Mouse (Mus musculus) testis, adult 2 months (tissue): ENCODE measurements at regions not wholly inside any gene's neighbourhood (a gene's known extent, or its start where the extent isn't known, plus 50 kb on each side); places are given as distances from the start of the nearest gene placed in this dataset.

Source experiments
- H3K27ac ChIP-seq: fragments of 200-500 bp; 2 replicates; pipeline ENCODE4 v1.5.1; 2012; ENCODE audit warnings: low read depth, low read length; ENCODE audit not compliant: control insufficient read depth, insufficient read depth
- H3K27me3 ChIP-seq: fragments of 200-500 bp; 2 replicates; pipeline ENCODE4 v1.6.1; 2012; ENCODE audit warnings: mild to moderate bottlenecking, low read length, moderate library complexity; ENCODE audit not compliant: control insufficient read depth, insufficient read depth
- H3K36me3 ChIP-seq: fragments of 200-500 bp; 2 replicates; pipeline ENCODE4 v1.6.1; 2012; ENCODE audit warnings: mild to moderate bottlenecking, low read length; ENCODE audit not compliant: control insufficient read depth, insufficient read depth
- H3K4me1 ChIP-seq: fragments of 200-500 bp; 2 replicates; pipeline ENCODE4 v1.6.1; 2012; ENCODE audit warnings: low read length; ENCODE audit not compliant: control insufficient read depth, insufficient read depth
- H3K4me3 ChIP-seq: fragments of 200-500 bp; 2 replicates; pipeline ENCODE4 v1.5.1; 2012; ENCODE audit warnings: low read depth, mild to moderate bottlenecking, low read length, moderate library complexity, mixed read lengths; ENCODE audit not compliant: control insufficient read depth
- CTCF ChIP-seq: fragments of 200-500 bp; IDR thresholded peaks from 2 replicates; pipeline ENCODE4 v1.5.1; 2012; ENCODE audit warnings: low read depth, mild to moderate bottlenecking, inconsistent platforms, low read length, moderate library complexity; ENCODE audit not compliant: control insufficient read depth, insufficient read depth, insufficient replicate concordance
- POLR2A ChIP-seq: fragments of 200-500 bp; IDR thresholded peaks from 2 replicates; pipeline ENCODE4 v1.6.1; 2012; ENCODE audit warnings: low read depth, mild to moderate bottlenecking, inconsistent platforms, low read length, moderate library complexity; ENCODE audit not compliant: control insufficient read depth

DNA sequence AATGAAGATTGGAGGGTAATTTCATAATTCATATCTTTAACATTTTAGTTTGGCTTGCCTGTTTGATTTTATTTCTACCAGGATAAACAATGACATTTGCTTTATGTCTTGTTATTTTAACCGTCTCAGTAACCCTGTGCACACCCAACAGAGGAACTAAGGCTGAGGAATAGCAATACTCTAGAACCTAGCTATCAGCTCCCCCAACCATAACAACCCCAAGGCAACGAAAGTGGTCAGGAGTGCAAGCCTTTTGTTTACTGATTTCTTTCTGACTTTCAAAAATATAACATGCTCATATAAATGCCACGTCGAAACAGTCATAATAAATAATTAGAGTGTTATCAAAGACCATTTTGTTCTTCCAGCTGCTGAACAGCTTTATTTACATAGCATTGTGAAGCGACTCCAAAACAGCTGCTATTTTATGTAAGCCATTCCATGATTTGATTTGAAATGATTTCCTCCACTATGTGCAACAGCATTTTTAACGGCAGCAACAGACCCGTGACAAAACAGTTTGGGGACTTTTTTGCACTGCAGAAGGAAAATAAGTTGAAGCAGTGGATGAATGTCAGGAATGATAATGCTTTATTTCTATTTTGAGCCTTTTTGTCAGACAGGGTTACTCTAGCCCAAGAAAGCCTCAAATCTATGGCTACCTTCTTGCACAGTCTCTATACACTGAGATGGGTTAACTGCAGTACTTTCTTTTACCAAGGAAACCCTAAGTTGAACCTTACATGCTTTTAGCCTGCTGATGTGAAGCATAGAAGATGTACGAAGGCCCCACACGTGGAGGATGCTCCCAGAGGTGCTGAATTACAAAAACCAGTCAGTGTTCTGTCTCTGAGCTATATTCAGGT, 420.7 kb upstream of the C030005K15Rik start:
- Histone ChIP-seq H3K4me3 (no peak overlapping the region), H3K36me3 (no peaks in the 10 kb centered on the region), H3K27ac (no peak overlapping the region), H3K27me3 (no peaks in the 10 kb centered on the region), H3K4me1 (no peaks in the 10 kb centered on the region)
- TF ChIP-seq CTCF (no peak), POLR2A (no peak)

- Histone ChIP-seq H3K27ac (no peak overlapping the region), H3K4me3 (no peak overlapping the region), H3K4me1 (peaks cover 2% of the 10 kb centered on the region; the same call in 1 of the 2 replicates), H3K36me3 (no peaks in the 10 kb centered on the region), H3K27me3 (no peaks in the 10 kb centered on the region)
- no peak for TF ChIP-seq POLR2A
- TF ChIP-seq CTCF, result no peak
Observed at GRCm38 (mm10) chr10:98155982-98156381, 429.4 kb upstream of the C030005K15Rik start.

DNA sequence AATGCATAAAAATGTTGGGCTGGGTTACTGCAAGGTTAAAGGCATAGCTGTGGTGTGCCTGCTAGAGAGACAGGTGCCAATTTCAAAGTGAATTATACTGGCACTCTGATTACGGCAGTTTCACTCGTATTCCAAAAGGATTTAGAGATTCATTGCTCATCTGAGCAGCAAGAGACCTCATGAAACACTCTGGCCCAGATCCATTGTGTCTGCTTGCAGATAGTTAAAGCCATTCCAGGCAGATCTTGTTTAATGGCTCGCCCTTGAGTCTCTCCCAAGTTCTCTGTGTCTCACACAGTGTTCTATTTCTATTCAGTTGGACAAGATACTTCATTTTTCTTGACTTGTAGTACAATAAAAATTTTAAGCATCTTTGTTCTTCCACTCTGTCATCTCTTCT, 459.1 kb upstream of the C030005K15Rik start:
- no peak for TF ChIP-seq CTCF
- TF ChIP-seq POLR2A, result no peak
- no peak overlapping the region for H3K4me3 ChIP-seq
- H3K27me3 ChIP-seq, result no peaks in the 10 kb centered on the region
- H3K27ac ChIP-seq, result no peak overlapping the region
- no peaks in the 10 kb centered on the region for H3K36me3 ChIP-seq
- no peaks in the 10 kb centered on the region for H3K4me1 ChIP-seq

GRCm38 (mm10) chr10:98196852-98197251, 470.3 kb upstream of the C030005K15Rik start:
- Histone ChIP-seq H3K4me1 (no peaks in the 10 kb centered on the region), H3K36me3 (no peaks in the 10 kb centered on the region)
- no peak for TF ChIP-seq CTCF

GRCm38 (mm10) chr10:98210246-98210645, 483.7 kb upstream of the C030005K15Rik start:
- Histone ChIP-seq H3K27me3 (no peaks in the 10 kb centered on the region), H3K4me1 (no peaks in the 10 kb centered on the region)

More at GRCm38 (mm10) chr10:98196852-98197251, 470.3 kb upstream of the C030005K15Rik start:
- no peaks in the 10 kb centered on the region for H3K27me3 ChIP-seq
- H3K27ac ChIP-seq, result no peak overlapping the region
- H3K4me3 ChIP-seq, result no peak overlapping the region

GRCm38 (mm10) chr10:98212876-98213587, 486.5 kb upstream of the C030005K15Rik start:
- H3K4me3 ChIP-seq, result no peak overlapping the region
- H3K4me1 ChIP-seq, result no peaks in the 10 kb centered on the region
- TF ChIP-seq CTCF, result no peak
- TF ChIP-seq POLR2A, result no peak
- no peaks in the 10 kb centered on the region for H3K27me3 ChIP-seq
- no peaks in the 10 kb centered on the region for H3K36me3 ChIP-seq
- H3K27ac ChIP-seq, result no peak overlapping the region

More at GRCm38 (mm10) chr10:98210246-98210645, 483.7 kb upstream of the C030005K15Rik start:
- Histone ChIP-seq H3K27ac (no peak overlapping the region), H3K36me3 (no peaks in the 10 kb centered on the region), H3K4me3 (no peak overlapping the region)
- TF ChIP-seq CTCF, result no peak
- TF ChIP-seq POLR2A, result no peak

DNA sequence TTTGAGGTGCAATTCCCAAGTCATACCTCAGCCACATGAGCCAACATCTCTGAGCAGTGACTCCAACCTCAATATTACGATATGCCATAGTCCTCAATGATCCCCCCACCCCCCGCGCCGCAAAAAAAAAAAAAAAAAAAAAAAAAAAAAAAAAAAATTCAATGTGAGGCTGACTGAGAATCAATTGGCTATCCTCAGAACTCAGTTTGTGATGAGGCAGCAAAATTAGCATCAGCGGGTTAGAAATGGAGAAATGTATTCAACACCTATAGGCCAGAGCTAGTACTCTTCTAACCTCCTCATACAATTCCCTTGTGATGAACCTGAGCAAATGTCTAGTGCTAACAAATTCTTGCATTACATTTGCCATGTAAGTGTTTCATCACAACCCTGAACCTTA, 504.5 kb upstream of the C030005K15Rik start:
- Histone ChIP-seq H3K27me3 (no peaks in the 10 kb centered on the region), H3K36me3 (no peaks in the 10 kb centered on the region), H3K4me3 (no peak overlapping the region), H3K27ac (no peak overlapping the region), H3K4me1 (no peaks in the 10 kb centered on the region)
- TF ChIP-seq POLR2A, result no peak
- TF ChIP-seq CTCF, result no peak
